Mouse (Mus musculus): ENCODE measurements around the gene Pltp. TPM values are rescaled to one million over a fixed set of nuclear protein-coding genes. Genes with fewer than 3 reads are reported as not detected.
A peak's percentile ranks its signal among the peaks of the same experiment; 100 is the strongest.

Gene Pltp
- polyA plus RNA-seq, 1 experiment from 2014 or later, result 127 TPM

- no peaks in the 10 kb centered on the region for H3K27me3 ChIP-seq (replicated peaks; ENCODE audit: control insufficient read depth, insufficient read depth, low read length)
- ATAC-seq, result no peak
- 94% methylated on average over 17 of the region's 17 CpGs for WGBS
- H3K27ac ChIP-seq (ENCODE audit: low read depth, low read length), result no peak overlapping the region
- no peak overlapping the region for H3K4me3 ChIP-seq (ENCODE audit: low read length)
- peaks cover 9% of the 10 kb centered on the region for H3K4me1 ChIP-seq (ENCODE audit: control insufficient read depth, insufficient read depth, low read depth, low read length)
- no peaks in the 10 kb centered on the region for H3K9me3 ChIP-seq (ENCODE audit: control insufficient read depth, low read length)
- peaks cover 23% of the 10 kb centered on the region for H3K36me3 ChIP-seq (ENCODE audit: control insufficient read depth, insufficient read depth, low read length)
- no peak overlapping the region for H3K4me2 ChIP-seq (ENCODE audit: low read length)
- no peak overlapping the region for H3K9ac ChIP-seq (ENCODE audit: low read depth, low read length)
Measured at GRCm38 (mm10) chr2:164825521-164825920, 32.0 kb downstream of the Pltp start.

DNA sequence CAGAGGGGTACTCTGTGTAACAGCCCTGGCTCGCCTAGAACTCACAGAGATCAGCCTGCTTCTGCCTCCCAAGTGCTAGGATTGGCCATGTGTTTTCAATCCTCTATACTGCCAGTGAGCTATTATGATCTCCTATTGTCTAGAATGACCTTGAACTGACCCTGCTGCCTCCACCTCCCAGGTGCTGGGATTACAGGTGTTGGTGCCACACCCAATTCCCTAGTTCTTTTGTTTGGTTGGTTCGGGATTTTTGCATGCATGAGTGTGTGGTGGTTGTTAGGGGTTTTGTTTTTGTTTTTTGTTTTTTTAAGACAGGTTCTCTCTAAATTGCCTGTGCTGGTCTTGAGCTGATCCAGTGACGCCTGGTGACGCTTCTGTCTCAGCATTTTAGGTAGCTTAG, 33.5 kb downstream of the Pltp start:
- no peak for ATAC-seq
- Histone ChIP-seq H3K9ac (ENCODE audit: low read depth, low read length) (no peak overlapping the region), H3K4me3 (ENCODE audit: low read length) (no peak overlapping the region), H3K4me1 (ENCODE audit: control insufficient read depth, insufficient read depth, low read depth, low read length) (peaks cover 9% of the 10 kb centered on the region), H3K36me3 (ENCODE audit: control insufficient read depth, insufficient read depth, low read length) (peaks cover 23% of the 10 kb centered on the region), H3K4me2 (ENCODE audit: low read length) (peak overlapping the region; percentile 67), H3K9me3 (ENCODE audit: control insufficient read depth, low read length) (no peaks in the 10 kb centered on the region), H3K27me3 (replicated peaks; ENCODE audit: control insufficient read depth, insufficient read depth, low read length) (no peaks in the 10 kb centered on the region), H3K27ac (ENCODE audit: low read depth, low read length) (no peak overlapping the region)
- 93% methylated on average over 4 of the region's 4 CpGs for WGBS

DNA sequence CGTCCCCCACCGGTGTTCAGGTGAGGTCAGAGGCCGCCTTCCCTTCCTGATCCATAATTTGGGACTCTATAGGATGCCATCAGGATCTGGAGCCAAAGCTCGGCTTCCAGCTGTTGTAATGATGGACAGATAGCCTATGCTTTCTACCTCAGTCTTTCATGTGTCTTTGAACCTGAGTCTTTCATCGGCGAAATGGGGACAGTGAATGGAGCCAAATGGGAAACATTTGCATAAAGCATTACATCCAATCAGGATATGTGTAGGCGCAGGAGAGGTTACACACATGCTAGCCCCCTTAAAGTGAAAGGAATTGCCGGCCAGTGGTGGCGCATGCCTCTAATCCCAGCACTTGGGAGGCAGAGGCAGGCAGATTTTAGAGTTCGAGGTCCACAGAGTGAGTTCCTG, 34.3 kb downstream of the Pltp start:
- Histone ChIP-seq H3K9me3 (ENCODE audit: control insufficient read depth, low read length) (no peaks in the 10 kb centered on the region), H3K27me3 (replicated peaks; ENCODE audit: control insufficient read depth, insufficient read depth, low read length) (no peaks in the 10 kb centered on the region), H3K4me1 (ENCODE audit: control insufficient read depth, insufficient read depth, low read depth, low read length) (peaks cover 9% of the 10 kb centered on the region), H3K4me3 (ENCODE audit: low read length) (peak overlapping the region; percentile 83), H3K4me2 (ENCODE audit: low read length) (peak overlapping the region; percentile 67), H3K27ac (ENCODE audit: low read depth, low read length) (peak overlapping the region; percentile 95), H3K9ac (ENCODE audit: low read depth, low read length) (peak overlapping the region; percentile 86), H3K36me3 (ENCODE audit: control insufficient read depth, insufficient read depth, low read length) (peaks cover 23% of the 10 kb centered on the region)
- 3% methylated on average over 10 of the region's 10 CpGs for WGBS
- peak; percentile 46 for ATAC-seq

DNA sequence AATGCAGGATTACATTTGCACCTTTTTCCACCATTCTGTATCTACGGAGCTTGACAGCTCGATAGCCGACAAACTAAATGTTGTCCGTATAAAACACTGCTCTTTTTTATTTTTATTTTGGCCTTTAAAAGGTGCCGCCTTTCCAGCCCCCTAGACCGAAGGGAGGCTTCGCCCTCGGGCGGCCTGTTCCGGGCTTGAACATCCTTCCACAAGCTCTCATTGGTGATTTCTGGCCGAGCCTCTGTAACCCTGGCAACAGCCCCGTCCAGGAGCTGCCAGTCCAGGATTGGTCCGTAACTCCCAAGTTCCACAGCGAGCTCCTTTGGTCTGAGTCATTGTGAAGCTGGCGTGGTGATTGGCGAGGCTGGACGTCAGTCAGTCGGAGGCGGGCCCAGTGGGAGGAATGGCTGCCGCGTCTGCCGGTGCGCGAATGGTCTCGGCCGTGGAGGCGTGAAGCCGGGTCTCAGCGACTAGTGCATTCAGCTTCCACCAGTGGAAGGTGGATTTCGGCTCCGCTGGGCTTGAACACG, 34.8 kb downstream of the Pltp start, which contains the start of gene Zswim1:
TSS of gene Zswim1 (plus strand) at position 51 of the 530 bp plus-strand sequence.
- Histone ChIP-seq H3K4me2 (ENCODE audit: low read length) (peak within 1 kb of the TSS; percentile 67), H3K27ac (ENCODE audit: low read depth, low read length) (peak within 1 kb of the TSS; percentile 95), H3K27me3 (replicated peaks; ENCODE audit: control insufficient read depth, insufficient read depth, low read length) (no peaks in the 10 kb centered on the region), H3K9ac (ENCODE audit: low read depth, low read length) (peak within 1 kb of the TSS; percentile 86), H3K36me3 (ENCODE audit: control insufficient read depth, insufficient read depth, low read length) (peaks cover 20% of the 10 kb centered on the region), H3K9me3 (ENCODE audit: control insufficient read depth, low read length) (no peaks in the 10 kb centered on the region), H3K4me3 (ENCODE audit: low read length) (peak within 1 kb of the TSS; percentile 83), H3K4me1 (ENCODE audit: control insufficient read depth, insufficient read depth, low read depth, low read length) (peaks cover 9% of the 10 kb centered on the region)
- ATAC-seq, result peak; percentile 100
- under 1% methylated on average over 32 of the region's 32 CpGs for WGBS

- Histone ChIP-seq H3K9me3 (ENCODE audit: control insufficient read depth, low read length) (no peaks in the 10 kb centered on the region), H3K4me2 (ENCODE audit: low read length) (no peak overlapping the region), H3K4me1 (ENCODE audit: control insufficient read depth, insufficient read depth, low read depth, low read length) (peaks cover 9% of the 10 kb centered on the region), H3K36me3 (ENCODE audit: control insufficient read depth, insufficient read depth, low read length) (peaks cover 15% of the 10 kb centered on the region), H3K27ac (ENCODE audit: low read depth, low read length) (no peak overlapping the region), H3K27me3 (replicated peaks; ENCODE audit: control insufficient read depth, insufficient read depth, low read length) (no peaks in the 10 kb centered on the region), H3K4me3 (ENCODE audit: low read length) (no peak overlapping the region), H3K9ac (ENCODE audit: low read depth, low read length) (no peak overlapping the region)
- 77% methylated on average over 6 of the region's 6 CpGs for WGBS
- no peak for ATAC-seq
Measured at GRCm38 (mm10) chr2:164821060-164821459, 36.5 kb downstream of the Pltp start.

DNA sequence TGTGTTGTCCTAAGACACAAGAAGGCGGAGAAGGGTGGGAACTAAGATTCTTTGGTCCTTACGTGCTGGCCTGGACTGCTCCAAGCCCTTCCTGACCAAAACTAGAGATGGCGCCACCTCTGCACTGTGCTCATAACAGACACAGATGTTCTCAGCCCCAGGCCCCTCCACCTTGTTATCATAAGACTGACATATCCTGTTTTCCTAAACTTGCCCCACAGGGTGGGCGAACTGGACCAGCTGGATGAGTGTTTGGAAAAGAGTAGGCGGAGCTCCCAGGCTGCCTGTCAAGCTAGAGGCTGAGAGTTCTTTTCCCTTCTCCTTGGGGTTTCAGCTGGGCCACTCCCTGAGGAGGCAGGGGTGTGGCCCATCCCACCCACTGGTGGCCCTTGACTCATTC, 39.8 kb downstream of the Pltp start:
- H3K4me2 ChIP-seq (ENCODE audit: low read length), result no peak overlapping the region
- H3K4me3 ChIP-seq (ENCODE audit: low read length), result no peak overlapping the region
- no peak for ATAC-seq
- 82% methylated on average over 5 of the region's 5 CpGs for WGBS
- no peaks in the 10 kb centered on the region for H3K9me3 ChIP-seq (ENCODE audit: control insufficient read depth, low read length)
- no peak overlapping the region for H3K27ac ChIP-seq (ENCODE audit: low read depth, low read length)
- H3K9ac ChIP-seq (ENCODE audit: low read depth, low read length), result no peak overlapping the region
- peaks cover 3% of the 10 kb centered on the region for H3K4me1 ChIP-seq (ENCODE audit: control insufficient read depth, insufficient read depth, low read depth, low read length)
- peaks cover 3% of the 10 kb centered on the region; the same call in 1 of the 2 replicates for H3K36me3 ChIP-seq (ENCODE audit: control insufficient read depth, insufficient read depth, low read length)
- no peaks in the 10 kb centered on the region for H3K27me3 ChIP-seq (replicated peaks; ENCODE audit: control insufficient read depth, insufficient read depth, low read length)

DNA sequence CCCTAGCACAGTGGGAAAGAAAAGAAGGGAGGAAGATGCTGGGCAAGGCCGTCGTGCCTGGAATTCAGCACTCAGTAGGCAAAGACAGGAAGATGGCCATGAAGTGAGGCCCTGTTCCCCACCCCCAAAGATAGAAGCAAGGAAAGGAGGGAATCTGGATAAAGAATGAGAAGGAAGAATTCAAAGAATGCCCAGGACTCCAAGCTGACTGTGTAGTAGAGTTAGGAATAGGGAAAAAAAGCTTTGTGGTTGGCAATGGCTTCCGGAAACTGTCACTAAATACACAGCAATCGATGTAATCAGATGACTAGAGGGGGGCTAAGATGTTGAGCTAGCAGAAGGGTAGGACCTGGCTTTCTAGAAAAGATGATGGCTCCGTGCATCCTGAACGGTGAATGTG, 40.3 kb downstream of the Pltp start:
- Histone ChIP-seq H3K9ac (ENCODE audit: low read depth, low read length) (no peak overlapping the region), H3K27me3 (replicated peaks; ENCODE audit: control insufficient read depth, insufficient read depth, low read length) (no peaks in the 10 kb centered on the region), H3K36me3 (ENCODE audit: control insufficient read depth, insufficient read depth, low read length) (peaks cover 3% of the 10 kb centered on the region; the same call in 1 of the 2 replicates), H3K4me2 (ENCODE audit: low read length) (no peak overlapping the region), H3K27ac (ENCODE audit: low read depth, low read length) (no peak overlapping the region), H3K9me3 (ENCODE audit: control insufficient read depth, low read length) (no peaks in the 10 kb centered on the region), H3K4me3 (ENCODE audit: low read length) (no peak overlapping the region), H3K4me1 (ENCODE audit: control insufficient read depth, insufficient read depth, low read depth, low read length) (peaks cover 1% of the 10 kb centered on the region)
- WGBS, result 89% methylated on average over 6 of the region's 6 CpGs
- ATAC-seq, result no peak

DNA sequence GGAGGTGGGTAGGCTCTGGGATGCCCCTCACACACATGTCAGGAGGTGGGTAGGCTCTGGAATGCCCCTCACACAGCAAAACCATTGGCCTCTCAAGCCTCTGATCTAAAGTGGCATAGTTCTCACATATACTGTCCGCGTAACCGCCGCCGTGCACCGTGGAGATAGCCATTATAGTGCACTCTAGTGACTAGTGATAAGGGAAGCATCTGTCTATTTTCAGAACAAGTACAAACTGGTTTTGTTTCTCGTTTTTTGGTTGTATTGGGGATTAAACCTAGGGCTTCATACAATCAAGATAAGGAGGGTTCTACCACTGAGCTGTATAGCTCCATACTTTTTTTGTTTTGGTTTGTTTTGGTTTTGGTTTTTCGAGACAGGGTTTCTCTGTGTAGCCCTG, 41.7 kb downstream of the Pltp start:
- H3K9me3 ChIP-seq (ENCODE audit: control insufficient read depth, low read length), result no peaks in the 10 kb centered on the region
- 92% methylated on average over 8 of the region's 8 CpGs for WGBS
- no peak overlapping the region for H3K4me2 ChIP-seq (ENCODE audit: low read length)

GRCm38 (mm10) chr2:164815348-164815747, 42.2 kb downstream of the Pltp start:
- Histone ChIP-seq H3K27me3 (replicated peaks; ENCODE audit: control insufficient read depth, insufficient read depth, low read length) (no peaks in the 10 kb centered on the region), H3K9me3 (ENCODE audit: control insufficient read depth, low read length) (no peaks in the 10 kb centered on the region), H3K4me2 (ENCODE audit: low read length) (no peak overlapping the region), H3K27ac (ENCODE audit: low read depth, low read length) (no peak overlapping the region), H3K4me3 (ENCODE audit: low read length) (no peak overlapping the region), H3K9ac (ENCODE audit: low read depth, low read length) (no peak overlapping the region), H3K36me3 (ENCODE audit: control insufficient read depth, insufficient read depth, low read length) (no peaks in the 10 kb centered on the region), H3K4me1 (ENCODE audit: control insufficient read depth, insufficient read depth, low read depth, low read length) (no peaks in the 10 kb centered on the region)
- no peak for ATAC-seq
- 91% methylated on average over 5 of the region's 5 CpGs for WGBS

More for the DNA sequence above, 41.7 kb downstream of the Pltp start:
- Histone ChIP-seq H3K9ac (ENCODE audit: low read depth, low read length) (no peak overlapping the region), H3K4me1 (ENCODE audit: control insufficient read depth, insufficient read depth, low read depth, low read length) (no peaks in the 10 kb centered on the region), H3K27ac (ENCODE audit: low read depth, low read length) (no peak overlapping the region), H3K27me3 (replicated peaks; ENCODE audit: control insufficient read depth, insufficient read depth, low read length) (no peaks in the 10 kb centered on the region), H3K36me3 (ENCODE audit: control insufficient read depth, insufficient read depth, low read length) (no peaks in the 10 kb centered on the region; the same call in 1 of the 2 replicates), H3K4me3 (ENCODE audit: low read length) (no peak overlapping the region)
- ATAC-seq, result no peak
